Comparison of ENCODE assay signal across 20 mouse cellular contexts in genomic region chr14:105056171-105056570, GRCm38 (mm10).
A peak's percentile ranks its signal among the peaks of the same experiment; 100 is the strongest.
DNase-seq lines count a peak whose midpoint lies in the region; TF ChIP-seq lines count a peak whose summit lies in the region.
"Had no signal": no experiment of that assay in that cellular context is flagged by ENCODE, and none has a peak within 500 bp of the region (broad histone marks: within the 10 kb centered on the region; RNA-seq: fewer than 3 reads in every experiment).

No protein-coding gene starts in this region.

- H3K27me3 ChIP-seq in CH12.LX (replicated peaks) (no peaks in the 10 kb centered on the region), MEL (ENCODE audit: control insufficient read depth in 1 of 2, insufficient read depth in 2 of 2, low read length in 2 of 2) (no peaks in the 10 kb centered on the region)

- TF ChIP-seq RAD21 in CH12.LX (IDR thresholded peaks at IDR 0.05; ENCODE audit: low read depth, low read length) (no peak), MEL (IDR thresholded peaks at IDR 0.05; ENCODE audit: low read depth, low read length) (no peak)

- H3K27ac ChIP-seq in CH12.LX (ENCODE audit: insufficient read depth, low read depth) (no peak overlapping the region), MEL (ENCODE audit: control insufficient read depth, low read depth, low read length) (no peak overlapping the region)

- DNase-seq in A20 (ENCODE audit: low read depth, low spot score), result peak; percentile 24
- peak; percentile 31 for DNase-seq in CH12.LX (ENCODE audit: extremely low read depth)
- peak; percentile 8 for DNase-seq in MEL (ENCODE audit: low read depth, low spot score)
- no peak for DNase-seq in right cerebral cortex, postnatal 4 days
- DNase-seq in adrenal gland, adult 2 months, result no peak
- DNase-seq in left cerebral cortex, postnatal 14 days (ENCODE audit: low spot score in 2 of 2), result no peak
- DNase-seq: adrenal gland, adult 8-10 months; adrenal gland, postnatal 10 days; adrenal gland, postnatal 14 days; adrenal gland, postnatal 25 days; adrenal gland, postnatal 36 days; B cell, adult 2 months; cerebellum, adult 11 months; cerebellum, adult 11-12 months; cerebellum, adult 18-20 months; cerebellum, adult 2 months; cerebellum, adult 8-10 months; cerebellum, adult 9-10 months; cerebellum, adult 9-11 months had no signal

- H3K36me3 ChIP-seq in CH12.LX (replicated peaks in 1 of 2; ENCODE audit: control insufficient read depth in 1 of 2, insufficient read depth in 1 of 2, low read length in 1 of 2) (no peaks in the 10 kb centered on the region), MEL (ENCODE audit: control insufficient read depth in 1 of 2, insufficient read depth in 2 of 2, low read length in 2 of 2) (no peaks in the 10 kb centered on the region)
- H3K36me3 ChIP-seq: G1E had no signal

- H3K79me2 ChIP-seq in CH12.LX (replicated peaks; ENCODE audit: control insufficient read depth, extremely low read depth, insufficient read depth, poor library complexity, severe bottlenecking), result no peaks in the 10 kb centered on the region
- no peaks in the 10 kb centered on the region for H3K79me2 ChIP-seq in MEL (ENCODE audit: control insufficient read depth, insufficient read depth, low read length, poor library complexity)

- H3K9ac ChIP-seq in CH12.LX (ENCODE audit: insufficient read depth, low read depth) (no peak overlapping the region), MEL (ENCODE audit: control insufficient read depth, low read depth, low read length, poor library complexity, severe bottlenecking) (no peak overlapping the region)

- H3K4me2 ChIP-seq in CH12.LX (ENCODE audit: insufficient read depth, low read depth, poor library complexity, severe bottlenecking), result no peak overlapping the region

- H3K9me3 ChIP-seq in CH12.LX (replicated peaks; ENCODE audit: low read length), result no peaks in the 10 kb centered on the region
- no peaks in the 10 kb centered on the region for H3K9me3 ChIP-seq in MEL (replicated peaks; ENCODE audit: insufficient read depth, low read length)

- no peak for TF ChIP-seq POLR2A in CH12.LX (IDR thresholded peaks at IDR 0.05; ENCODE audit: low read depth, low read length)
- no peak for TF ChIP-seq POLR2A in MEL (IDR thresholded peaks at IDR 0.05; ENCODE audit: control insufficient read depth in 1 of 2, insufficient read depth in 1 of 2, low read depth in 1 of 2, low read length in 2 of 2, poor library complexity in 1 of 2)

- H3K4me3 ChIP-seq in CH12.LX (replicated peaks in 1 of 3; ENCODE audit: low read depth in 2 of 3, low read length in 2 of 3, poor library complexity in 1 of 3) (no peak overlapping the region), MEL (ENCODE audit: control insufficient read depth in 1 of 2, insufficient read depth in 1 of 2, low read depth in 2 of 2, low read length in 2 of 2) (no peak overlapping the region)

- H3K4me1 ChIP-seq in CH12.LX (ENCODE audit: control insufficient read depth in 1 of 2, insufficient read depth in 2 of 2) (peaks cover 3 to 25% of the 10 kb centered on the region in 2 experiments; a peak in 3 of 4 replicates), MEL (ENCODE audit: control insufficient read depth in 1 of 2, insufficient read depth in 2 of 2, low read length in 2 of 2) (no peaks in the 10 kb centered on the region)

- dilution Hi-C loops in CH12.LX (cut with MboI; ENCODE audit: extremely low pct_ligation_motif_present, extremely low pct_unique_long_range_greater_than_20kb, low sequenced_read_pairs), result no loop called here

- TF ChIP-seq EP300 in CH12.LX (IDR thresholded peaks at IDR 0.05; ENCODE audit: low read length) (peak; percentile 80), MEL (IDR thresholded peaks at IDR 0.05; ENCODE audit: low read depth in 1 of 2, low read length in 2 of 2) (no peak)

- in situ Hi-C loops in CH12.LX (cut with MboI; ENCODE audit: low pct_ligation_motif_present, low pct_unique_long_range_greater_than_20kb, low sequenced_read_pairs), result no loop called here

- intact Hi-C loops in left cerebral cortex, postnatal 14 days (cut with DNase I), result no loop called here

- no peak for TF ChIP-seq CTCF in CH12.LX (conservative IDR thresholded peaks at IDR 0.05 in 1 of 2, IDR thresholded peaks at IDR 0.05 in 1 of 2; ENCODE audit: low read depth in 2 of 2, low read length in 2 of 2)
- no peak for TF ChIP-seq CTCF in MEL (IDR thresholded peaks at IDR 0.05 in 2 of 3, conservative IDR thresholded peaks at IDR 0.05 in 1 of 3; ENCODE audit: control insufficient read depth in 1 of 3, insufficient read depth in 1 of 3, low read depth in 2 of 3, low read length in 3 of 3, poor library complexity in 1 of 3, severe bottlenecking in 1 of 3)

TF ChIP-seq in CH12.LX, 34 proteins besides CTCF, POLR2A, EP300 and RAD21:
- no peak for TF ChIP-seq RCOR1 (conservative IDR thresholded peaks at IDR 0.05; ENCODE audit: low read depth, low read length)
- peak; percentile 1; the same call in 1 of the 2 replicates for TF ChIP-seq JUN (IDR thresholded peaks at IDR 0.05; ENCODE audit: insufficient read depth, low read depth, low read length)
- no peak for TF ChIP-seq GABPA (IDR thresholded peaks at IDR 0.05; ENCODE audit: insufficient replicate concordance, low read depth, low read length)
- TF ChIP-seq MAFK (IDR thresholded peaks at IDR 0.05; ENCODE audit: insufficient replicate concordance, low read length), result no peak
- 0 out of 2 replicates have a peak, but pooled peaks have one; percentile 12 for TF ChIP-seq JUND (conservative IDR thresholded peaks at IDR 0.05; ENCODE audit: low read depth, low read length)
- TF ChIP-seq BHLHE40 (IDR thresholded peaks at IDR 0.05; ENCODE audit: low read depth, low read length), result 0 out of 2 replicates have a peak, but pooled peaks have one; percentile 17
- TF ChIP-seq MXI1 (IDR thresholded peaks at IDR 0.05; ENCODE audit: low read depth, low read length), result no peak
- no peak for TF ChIP-seq ZC3H11A (IDR thresholded peaks at IDR 0.05; ENCODE audit: low read depth, low read length)
- peak; percentile 77 for TF ChIP-seq IRF4 (IDR thresholded peaks at IDR 0.05; ENCODE audit: low read depth, low read length)
- 0 out of 2 replicates have a peak, but pooled peaks have one; percentile 27 for TF ChIP-seq MYC (IDR thresholded peaks at IDR 0.05; ENCODE audit: low read depth, low read length)

TF ChIP-seq in MEL, 35 proteins besides CTCF, POLR2A, EP300 and RAD21:
- TF ChIP-seq E2F4 (IDR thresholded peaks at IDR 0.05; ENCODE audit: borderline replicate concordance, low read depth, low read length) (no peak), SIN3A (IDR thresholded peaks at IDR 0.05; ENCODE audit: low read length) (no peak), ZKSCAN1 (IDR thresholded peaks at IDR 0.05; ENCODE audit: low read depth, low read length) (no peak), POLR2AphosphoS2 (IDR thresholded peaks at IDR 0.05; ENCODE audit: low read length) (no peak), GABPA (IDR thresholded peaks at IDR 0.05; ENCODE audit: low read depth, low read length) (no peak), SMC3 (IDR thresholded peaks at IDR 0.05; ENCODE audit: low read depth, low read length) (no peak)

Comparison
In these comparisons a context has a peak if more than half of its experiments do, and no peak if none do; other contexts are left out.
1. DNase-seq: peak in A20 (single experiment), CH12.LX (single experiment) and MEL (single experiment); none in right cerebral cortex, postnatal 4 days (single experiment), adrenal gland, adult 2 months (single experiment) and left cerebral cortex, postnatal 14 days (0 of 2).